Mouse (Mus musculus): ENCODE data around the gene Drg1. TPM values are rescaled to one million over a fixed set of nuclear protein-coding genes. Genes with fewer than 3 reads are reported as not detected.
"Not testable (repeated sequence)": the region's sequence is repeated elsewhere in the genome, so short reads cannot be mapped to it uniquely, and the experiment has no call there.

Drg1 gene
- polyA plus RNA-seq, 1 experiment from 2014 or later = 142 TPM

- Histone ChIP-seq H3K4me3 (no peak overlapping the region), H3K27me3 (no peaks in the 10 kb centered on the region), H3K4me1 (replicated peaks) (0 out of 2 replicates have a peak, but pooled peaks cover 3% of the 10 kb centered on the region), H3K9ac (no peak overlapping the region), H3K36me3 (peaks cover 33% of the 10 kb centered on the region), H3K9me3 (replicated peaks) (no peaks in the 10 kb centered on the region), H3K27ac (no peak overlapping the region), H3K4me2 (no peak overlapping the region)
- no peak for ATAC-seq (replicated peaks; ENCODE audit: insufficient number of reproducible peaks, insufficient read depth, low FRiP score, low read depth)
- 84% methylated on average over 3 of the region's 3 CpGs for WGBS
Observed at GRCm38 (mm10) chr11:3205207-3205606, 61.0 kb downstream of the Drg1 start.

GRCm38 (mm10) chr11:3203771-3204170 lies 62.4 kb downstream of the Drg1 start:
- no peaks in the 10 kb centered on the region for H3K27me3 ChIP-seq
- no peak for ATAC-seq (replicated peaks; ENCODE audit: insufficient number of reproducible peaks, insufficient read depth, low FRiP score, low read depth)
- H3K9ac ChIP-seq = no peak overlapping the region
- H3K27ac ChIP-seq = no peak overlapping the region
- H3K4me2 ChIP-seq = peak overlapping the region; percentile 40
- peak overlapping the region; percentile 48 for H3K4me3 ChIP-seq
- H3K4me1 ChIP-seq (replicated peaks) = 0 out of 2 replicates have a peak, but pooled peaks cover 3% of the 10 kb centered on the region
- no peaks in the 10 kb centered on the region for H3K9me3 ChIP-seq (replicated peaks)
- H3K36me3 ChIP-seq = peaks cover 21% of the 10 kb centered on the region; the same call in 1 of the 2 replicates
- 85% methylated on average over 2 of the region's 2 CpGs for WGBS

GRCm38 (mm10) chr11:3202781-3203441 lies 63.3 kb downstream of the Drg1 start:
- peaks cover 17% of the 10 kb centered on the region; the same call in 1 of the 2 replicates for H3K36me3 ChIP-seq
- no peaks in the 10 kb centered on the region for H3K27me3 ChIP-seq
- H3K4me2 ChIP-seq = peak overlapping the region; percentile 40
- H3K4me1 ChIP-seq (replicated peaks) = 0 out of 2 replicates have a peak, but pooled peaks cover 3% of the 10 kb centered on the region
- peak overlapping the region; percentile 48 for H3K27ac ChIP-seq
- ATAC-seq (replicated peaks; ENCODE audit: insufficient number of reproducible peaks, insufficient read depth, low FRiP score, low read depth) = peak; percentile 23
- peak overlapping the region; percentile 52 for H3K9ac ChIP-seq
- H3K4me3 ChIP-seq = peak overlapping the region; percentile 48
- H3K9me3 ChIP-seq (replicated peaks) = no peaks in the 10 kb centered on the region
- 0% methylated on average over 22 of the region's 57 CpGs for whole genome bisulfite sequencing

- under 1% methylated on average over 43 of the region's 57 CpGs for WGBS
- peak within 1 kb of the TSS; percentile 52 for H3K9ac ChIP-seq
- peak; percentile 61 for ATAC-seq (replicated peaks; ENCODE audit: insufficient number of reproducible peaks, insufficient read depth, low FRiP score, low read depth)
Observed at GRCm38 (mm10) chr11:3202231-3202701, 63.9 kb downstream of the Drg1 start, which contains the start of gene Eif4enif1. Gene Eif4enif1, plus strand, starts transcription at chr11:3202392.

GRCm38 (mm10) chr11:3201326-3202230 lies 64.6 kb downstream of the Drg1 start:
- Histone ChIP-seq H3K4me3 (peak overlapping the region; percentile 48), H3K4me1 (replicated peaks) (0 out of 2 replicates have a peak, but pooled peaks cover 3% of the 10 kb centered on the region), H3K36me3 (peaks cover 8% of the 10 kb centered on the region; the same call in 1 of the 2 replicates), H3K9ac (no peak overlapping the region; the same call in 1 of the 2 replicates), H3K27ac (peak overlapping the region; percentile 43), H3K9me3 (replicated peaks) (no peaks in the 10 kb centered on the region), H3K4me2 (peak overlapping the region; percentile 22), H3K27me3 (no peaks in the 10 kb centered on the region)
- no peak for ATAC-seq (replicated peaks; ENCODE audit: insufficient number of reproducible peaks, insufficient read depth, low FRiP score, low read depth)
- 5% methylated on average over 16 of the region's 16 CpGs for WGBS

More at GRCm38 (mm10) chr11:3202231-3202701, 63.9 kb downstream of the Drg1 start, which contains the start of gene Eif4enif1:
- H3K4me3 ChIP-seq = peak within 1 kb of the TSS; percentile 48
- H3K4me1 ChIP-seq (replicated peaks) = 0 out of 2 replicates have a peak, but pooled peaks cover 3% of the 10 kb centered on the region
- peak within 1 kb of the TSS; percentile 40 for H3K4me2 ChIP-seq
- peak within 1 kb of the TSS; percentile 48 for H3K27ac ChIP-seq
- H3K36me3 ChIP-seq = peaks cover 13% of the 10 kb centered on the region; the same call in 1 of the 2 replicates
- H3K9me3 ChIP-seq (replicated peaks) = no peaks in the 10 kb centered on the region
- no peaks in the 10 kb centered on the region for H3K27me3 ChIP-seq

GRCm38 (mm10) chr11:3200636-3201035 lies 65.6 kb downstream of the Drg1 start:
- not testable (repeated sequence) for H3K9ac ChIP-seq; ATAC-seq (replicated peaks; ENCODE audit: insufficient number of reproducible peaks, insufficient read depth, low FRiP score, low read depth); H3K36me3 ChIP-seq; H3K27me3 ChIP-seq; H3K4me3 ChIP-seq; H3K9me3 ChIP-seq (replicated peaks); H3K27ac ChIP-seq; H3K4me2 ChIP-seq; H3K4me1 ChIP-seq (replicated peaks)
- WGBS = 92% methylated on average over 6 of the region's 7 CpGs

- 80% methylated on average over 25 of the region's 25 CpGs for WGBS
- Histone ChIP-seq H3K9ac (no peak within 1 kb of the TSS), H3K36me3 (no peaks in the 10 kb centered on the region), H3K4me1 (replicated peaks) (no peaks in the 10 kb centered on the region), H3K9me3 (replicated peaks) (no peaks in the 10 kb centered on the region), H3K4me2 (no peak within 1 kb of the TSS), H3K27ac (no peak within 1 kb of the TSS), H3K4me3 (no peak within 1 kb of the TSS), H3K27me3 (no peaks in the 10 kb centered on the region)
- ATAC-seq (replicated peaks; ENCODE audit: insufficient number of reproducible peaks, insufficient read depth, low FRiP score, low read depth) = no peak
Observed at GRCm38 (mm10) chr11:3193363-3193762, 72.9 kb downstream of the Drg1 start, which contains the start of gene Sfi1. Gene Sfi1, minus strand, starts transcription at chr11:3193463.

- not testable (repeated sequence) for H3K4me2 ChIP-seq; H3K9ac ChIP-seq; ATAC-seq (replicated peaks; ENCODE audit: insufficient number of reproducible peaks, insufficient read depth, low FRiP score, low read depth); H3K9me3 ChIP-seq (replicated peaks); H3K27ac ChIP-seq; H3K4me3 ChIP-seq; H3K4me1 ChIP-seq (replicated peaks); H3K36me3 ChIP-seq; H3K27me3 ChIP-seq
- 62% methylated on average over 1 of the region's 1 CpGs for WGBS
Observed at GRCm38 (mm10) chr11:3182707-3183106, 83.5 kb downstream of the Drg1 start.

- H3K36me3 ChIP-seq; H3K27me3 ChIP-seq; H3K27ac ChIP-seq; H3K9me3 ChIP-seq (replicated peaks); ATAC-seq (replicated peaks; ENCODE audit: insufficient number of reproducible peaks, insufficient read depth, low FRiP score, low read depth); H3K9ac ChIP-seq; H3K4me2 ChIP-seq; H3K4me3 ChIP-seq; H3K4me1 ChIP-seq (replicated peaks): not testable (repeated sequence)
- WGBS = 38% methylated on average over 1 of the region's 1 CpGs
Observed at GRCm38 (mm10) chr11:3181971-3182370, 84.2 kb downstream of the Drg1 start.

- 51% methylated on average over 4 of the region's 4 CpGs for WGBS
- H3K4me3 ChIP-seq, H3K4me2 ChIP-seq: not testable (repeated sequence)
Observed at GRCm38 (mm10) chr11:3181250-3181649, 85.0 kb downstream of the Drg1 start.

GRCm38 (mm10) chr11:3180510-3181160 lies 85.6 kb downstream of the Drg1 start:
- H3K36me3 ChIP-seq; H3K9me3 ChIP-seq (replicated peaks); H3K27ac ChIP-seq; H3K4me3 ChIP-seq; H3K4me2 ChIP-seq; ATAC-seq (replicated peaks; ENCODE audit: insufficient number of reproducible peaks, insufficient read depth, low FRiP score, low read depth); H3K4me1 ChIP-seq (replicated peaks); H3K27me3 ChIP-seq; H3K9ac ChIP-seq: not testable (repeated sequence)
- 71% methylated on average over 6 of the region's 6 CpGs for WGBS

More at GRCm38 (mm10) chr11:3181250-3181649, 85.0 kb downstream of the Drg1 start:
- ATAC-seq (replicated peaks; ENCODE audit: insufficient number of reproducible peaks, insufficient read depth, low FRiP score, low read depth); H3K36me3 ChIP-seq; H3K4me1 ChIP-seq (replicated peaks); H3K27ac ChIP-seq; H3K9ac ChIP-seq; H3K9me3 ChIP-seq (replicated peaks); H3K27me3 ChIP-seq: not testable (repeated sequence)

Measured in heart, embryonic 15.5 days (tissue).